Comparison of ENCODE assay signal across 7 mouse cellular contexts in genomic region chr12:70827187-70827900, GRCm38 (mm10). TPM values are rescaled to one million over a fixed set of nuclear protein-coding genes. Genes with fewer than 3 reads are reported as not detected.
DNase-seq lines count a peak whose midpoint lies in the region; ATAC-seq and TF ChIP-seq lines count a peak whose summit lies in the region.

No protein-coding gene starts in this region.

- peak overlapping the region; percentile 72 for H3K4me2 ChIP-seq in intestine, embryonic 15.5 days (replicated peaks)
- H3K4me2 ChIP-seq in midbrain, embryonic 15.5 days = peak overlapping the region; percentile 82

- no peak for TF ChIP-seq POLR2A in embryonic fibroblast, embryonic 13.5 days (IDR thresholded peaks at IDR 0.05; ENCODE audit: low read depth, low read length)

- no peaks in the 10 kb centered on the region for H3K27me3 ChIP-seq in megakaryocyte, embryonic 14.5 days (replicated peaks)
- H3K27me3 ChIP-seq in intestine, embryonic 15.5 days (replicated peaks) = no peaks in the 10 kb centered on the region
- no peaks in the 10 kb centered on the region for H3K27me3 ChIP-seq in midbrain, embryonic 15.5 days (replicated peaks)

- H3K36me3 ChIP-seq in megakaryocyte, embryonic 14.5 days (replicated peaks; ENCODE audit: low read length) = no peaks in the 10 kb centered on the region
- H3K36me3 ChIP-seq in intestine, embryonic 15.5 days = no peaks in the 10 kb centered on the region
- no peaks in the 10 kb centered on the region for H3K36me3 ChIP-seq in midbrain, embryonic 15.5 days (replicated peaks)

- H3K27ac ChIP-seq in embryonic fibroblast, embryonic 13.5 days (ENCODE audit: insufficient read depth, low read length) = peak overlapping the region; percentile 75
- H3K27ac ChIP-seq in intestine, embryonic 15.5 days = no peak overlapping the region
- no peak overlapping the region for H3K27ac ChIP-seq in midbrain, embryonic 15.5 days

- whole genome bisulfite sequencing in intestine, embryonic 15.5 days = 31% methylated on average over 9 of the region's 9 CpGs
- WGBS in midbrain, embryonic 15.5 days = 35% methylated on average over 9 of the region's 9 CpGs

- no peak for DNase-seq in spleen, adult 18-20 months
- no peak for DNase-seq in left cerebral cortex, adult 9 months (ENCODE audit: low spot score in 2 of 2)

- no peak for ATAC-seq in megakaryocyte, adult 5-6 weeks (ENCODE audit: poor library complexity, severe bottlenecking)
- ATAC-seq in intestine, embryonic 15.5 days = no peak
- ATAC-seq in midbrain, embryonic 15.5 days (replicated peaks) = no peak

- peak overlapping the region; percentile 94 for H3K4me3 ChIP-seq in megakaryocyte, embryonic 14.5 days (replicated peaks)
- peak overlapping the region; percentile 93 for H3K4me3 ChIP-seq in embryonic fibroblast, embryonic 13.5 days (ENCODE audit: insufficient read depth, low read length)
- H3K4me3 ChIP-seq in intestine, embryonic 15.5 days (replicated peaks) = peak overlapping the region; percentile 70
- H3K4me3 ChIP-seq in midbrain, embryonic 15.5 days = peak overlapping the region; percentile 79

- H3K9me3 ChIP-seq in megakaryocyte, embryonic 14.5 days = no peaks in the 10 kb centered on the region
- H3K9me3 ChIP-seq in intestine, embryonic 15.5 days = no peaks in the 10 kb centered on the region
- no peaks in the 10 kb centered on the region for H3K9me3 ChIP-seq in midbrain, embryonic 15.5 days

- H3K4me1 ChIP-seq in megakaryocyte, embryonic 14.5 days = peaks cover 58% of the 10 kb centered on the region
- peaks cover 21% of the 10 kb centered on the region for H3K4me1 ChIP-seq in embryonic fibroblast, embryonic 13.5 days (ENCODE audit: control insufficient read depth, insufficient read depth, low read length)
- peaks cover 4% of the 10 kb centered on the region; the same call in 1 of the 2 replicates for H3K4me1 ChIP-seq in intestine, embryonic 15.5 days (replicated peaks)
- peaks cover 31% of the 10 kb centered on the region for H3K4me1 ChIP-seq in midbrain, embryonic 15.5 days

- no peak overlapping the region for H3K9ac ChIP-seq in intestine, embryonic 15.5 days
- H3K9ac ChIP-seq in midbrain, embryonic 15.5 days = peak overlapping the region; percentile 28; the same call in 1 of the 2 replicates

- no peak for TF ChIP-seq CTCF in embryonic fibroblast, embryonic 13.5 days (IDR thresholded peaks at IDR 0.05; ENCODE audit: borderline replicate concordance, insufficient read depth, low read length)

RNA-seq across cellular contexts. Expression of gene Frmd6, which starts 2.0 kb away (rescaled TPM):
- polyA plus RNA-seq in megakaryocyte, embryonic 14.5 days (2012; ENCODE audit: insufficient read depth, low replicate concordance) = 3.4 and 4.0 TPM in 2 replicates
- total RNA-seq in megakaryocyte, adult 5-6 weeks (2015) = 0.64 and 0.69 TPM in 2 replicates
- 1.0 and 1.2 TPM in 2 replicates for total RNA-seq in megakaryocyte, adult 5-6 weeks (2017)
- polyA plus RNA-seq in embryonic fibroblast, embryonic 13.5 days (2011; ENCODE audit: insufficient read length, low read depth, missing spikeins) = 113 and 137 TPM in 2 replicates
- polyA plus RNA-seq in intestine, embryonic 15.5 days (2015; fragmentation: Nextera tagmentation; extraction: Ambion mirVana) = 14.1 and 14.4 TPM in 2 replicates
- polyA plus RNA-seq in midbrain, embryonic 15.5 days (2015; fragmentation: Nextera tagmentation; extraction: Ambion mirVana) = 9.2 and 9.7 TPM in 2 replicates
